Mouse (Mus musculus) spleen, embryonic (tissue): ENCODE results near the gene Fam78a.
"Not testable (repeated sequence)": the region's sequence is repeated elsewhere in the genome, so short reads cannot be mapped to it uniquely, and the experiment has no call there.

ENCODE experiments used
- CTCF ChIA-PET: fragments of 350-600 bp; sonication (Branson Sonifier 250); formaldehyde crosslinking; loops from one replicate; lab custom pipeline; 2022; lab: Charles Lee

Fam78a gene

DNA sequence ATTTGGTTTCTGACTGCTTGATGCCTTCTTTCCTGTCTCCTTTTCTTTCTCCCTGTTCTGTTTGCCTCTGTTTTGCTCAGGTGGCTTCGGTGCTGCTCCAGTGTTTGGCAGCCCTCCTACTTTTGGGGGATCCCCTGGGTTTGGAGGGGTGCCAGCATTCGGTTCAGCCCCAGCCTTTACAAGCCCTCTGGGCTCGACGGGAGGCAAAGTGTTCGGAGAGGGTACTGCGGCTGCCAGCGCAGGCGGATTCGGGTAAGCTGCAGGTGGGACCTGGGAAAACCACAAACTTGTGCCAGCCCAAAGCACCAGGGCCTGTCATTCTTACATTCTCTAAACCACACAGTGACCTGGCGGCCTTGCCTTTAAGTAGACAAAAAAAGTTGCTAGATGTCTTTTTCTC, 37.3 kb downstream of the Fam78a start:
- CTCF ChIA-PET: no interaction called here

DNA sequence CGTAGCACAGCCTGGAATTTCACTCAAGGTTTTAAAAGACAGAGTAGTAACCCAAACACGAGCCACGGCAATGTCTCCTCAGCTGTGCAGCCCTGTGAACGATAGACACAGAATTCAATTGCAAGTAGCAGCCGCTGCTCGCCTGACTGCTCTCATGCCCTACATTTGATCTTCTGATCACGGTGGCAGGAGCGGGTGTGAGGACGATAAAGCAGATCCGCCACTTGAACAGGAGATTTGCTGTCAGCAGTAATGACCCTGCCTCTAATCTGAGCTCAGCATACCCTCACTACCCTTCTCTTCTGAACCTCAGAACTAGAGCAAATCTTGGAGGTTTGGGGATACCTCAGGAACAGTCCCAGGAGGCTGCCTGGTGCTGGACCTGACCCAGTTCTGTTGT, 38.6 kb downstream of the Fam78a start:
- CTCF ChIA-PET: no interaction called here

DNA sequence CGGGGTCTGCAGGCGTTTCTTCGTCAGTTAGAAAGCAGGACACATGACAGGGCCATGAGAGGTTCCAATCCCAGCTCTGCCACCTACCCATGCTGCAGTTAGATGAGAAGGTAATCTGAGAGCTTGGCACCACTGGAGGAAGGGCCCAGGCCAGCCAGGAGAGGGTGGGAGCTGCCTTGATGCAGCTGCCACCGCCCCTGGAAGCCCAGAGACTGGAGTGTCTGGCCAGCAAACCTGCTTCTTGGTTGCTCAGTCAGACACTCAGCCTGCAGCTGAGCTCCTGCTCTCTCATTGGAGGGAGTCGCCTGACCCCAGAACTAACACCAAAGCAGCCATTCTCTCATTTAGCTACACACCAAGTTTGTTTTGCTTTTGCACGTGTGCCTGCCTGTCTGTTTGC, 39.3 kb downstream of the Fam78a start:
- CTCF ChIA-PET: no interaction called here

DNA sequence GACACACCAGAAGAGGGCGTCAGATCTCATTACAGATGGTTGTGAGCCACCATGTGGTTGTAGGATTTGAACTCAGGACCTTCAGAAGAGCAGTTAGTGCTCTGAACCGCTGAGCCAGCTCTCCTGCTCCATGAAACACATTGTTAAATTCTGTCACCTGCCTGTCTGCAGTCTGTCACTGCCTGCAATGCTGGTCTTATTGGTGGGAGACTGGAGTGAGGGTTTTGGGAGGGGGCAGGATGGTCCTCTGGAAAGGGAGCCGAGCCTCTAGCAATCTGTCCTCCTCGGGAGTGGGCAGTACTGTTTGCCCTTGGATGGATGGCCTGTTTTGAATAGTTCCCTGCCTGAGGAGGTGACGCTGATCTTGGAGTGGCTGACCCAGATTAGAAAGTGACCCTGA, 40.8 kb downstream of the Fam78a start:
- CTCF ChIA-PET: no interaction called here

DNA sequence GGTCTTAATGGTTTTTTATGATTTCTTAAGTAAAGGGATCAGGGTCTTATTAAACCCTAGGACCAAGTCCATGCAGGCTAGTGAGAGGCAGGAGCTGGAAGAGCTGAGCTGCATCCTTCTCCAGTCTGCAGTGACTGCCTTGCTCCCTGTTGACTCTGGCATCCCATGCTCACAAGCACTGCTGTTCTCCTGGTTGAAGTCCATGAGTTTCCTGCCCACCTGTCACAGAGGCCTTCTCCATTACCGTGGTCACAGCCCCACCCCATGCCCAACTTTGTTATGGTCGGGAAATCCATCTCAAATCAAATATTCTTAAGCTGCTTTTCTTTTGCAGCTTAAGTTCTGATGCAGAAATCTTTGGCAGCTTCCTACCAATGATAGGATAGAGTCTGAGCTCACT, 43.6 kb downstream of the Fam78a start:
- CTCF ChIA-PET: no interaction called here

DNA sequence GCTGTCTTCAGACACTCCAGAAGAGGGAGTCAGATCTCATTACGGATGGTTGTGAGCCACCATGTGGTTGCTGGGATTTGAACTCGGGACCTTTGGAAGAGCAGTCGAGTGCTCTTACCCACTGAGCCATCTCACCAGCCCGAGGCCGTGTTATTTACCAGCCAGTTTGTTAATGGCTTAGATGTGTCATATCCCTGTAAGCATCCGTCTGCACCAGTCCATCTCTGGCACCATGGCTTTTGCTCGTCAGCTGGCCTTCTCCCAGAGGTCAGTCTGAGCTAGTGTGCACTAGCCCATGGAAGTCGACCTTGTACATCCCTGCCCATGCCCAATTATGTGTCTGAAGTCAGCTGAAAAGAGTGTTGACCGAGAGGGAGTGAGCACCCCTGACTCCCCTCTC, 44.0 kb downstream of the Fam78a start:
- CTCF ChIA-PET: not testable (repeated sequence)

DNA sequence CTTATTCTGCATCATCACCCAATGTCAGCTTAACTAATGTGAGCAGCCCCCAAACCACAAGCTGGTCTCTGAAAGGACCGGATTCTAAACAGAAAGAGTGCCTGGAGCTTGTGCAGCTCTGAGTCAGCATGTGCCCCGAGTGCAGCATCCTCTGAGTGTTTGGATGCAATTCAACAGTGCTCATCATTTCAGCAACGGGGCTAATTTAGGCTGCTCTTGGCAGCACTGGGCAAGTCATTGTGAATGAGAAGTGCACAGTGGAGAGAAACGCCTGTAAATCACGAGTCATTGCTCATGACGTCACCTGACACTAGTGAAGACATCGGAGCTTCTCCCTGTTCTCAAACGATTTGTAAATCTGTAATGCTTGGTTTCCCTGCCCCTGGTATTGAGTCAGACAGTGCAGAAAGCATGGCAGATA, 46.0 kb downstream of the Fam78a start:
- CTCF ChIA-PET: interaction anchor here (0.6 kb wide), 2 partner anchors 109 to 747 kb away, joined by 3 to 6 read pairs; no protein-coding TSS in a partner anchor

DNA sequence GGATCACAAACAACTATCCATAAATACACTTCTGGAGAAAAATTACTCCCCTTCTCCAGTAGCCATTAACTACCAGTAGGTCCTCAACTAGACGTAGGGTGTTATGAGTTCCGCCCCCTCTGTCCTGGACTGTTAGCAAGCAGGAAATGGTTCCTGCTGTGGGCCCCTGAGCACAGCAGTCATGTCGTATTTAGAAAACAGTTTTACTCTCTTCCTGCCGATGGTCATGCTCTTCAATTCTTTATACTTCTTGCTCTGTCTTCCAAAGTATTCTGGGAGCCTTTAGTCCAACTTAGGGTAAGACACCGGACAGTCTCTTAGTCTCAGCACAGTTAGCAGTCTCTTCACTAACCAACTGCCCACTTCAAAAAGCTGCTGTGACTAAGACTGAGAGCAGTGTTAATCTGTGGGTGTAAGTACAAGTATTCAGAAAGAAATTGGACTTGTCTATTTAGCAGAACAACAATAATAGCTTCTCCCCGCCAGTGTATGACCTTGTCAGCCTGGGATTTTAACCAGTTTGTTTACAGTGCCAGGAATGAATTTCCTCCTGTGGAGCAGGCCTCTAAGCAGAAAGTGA, 47.3 kb downstream of the Fam78a start:
- CTCF ChIA-PET: no interaction called here

DNA sequence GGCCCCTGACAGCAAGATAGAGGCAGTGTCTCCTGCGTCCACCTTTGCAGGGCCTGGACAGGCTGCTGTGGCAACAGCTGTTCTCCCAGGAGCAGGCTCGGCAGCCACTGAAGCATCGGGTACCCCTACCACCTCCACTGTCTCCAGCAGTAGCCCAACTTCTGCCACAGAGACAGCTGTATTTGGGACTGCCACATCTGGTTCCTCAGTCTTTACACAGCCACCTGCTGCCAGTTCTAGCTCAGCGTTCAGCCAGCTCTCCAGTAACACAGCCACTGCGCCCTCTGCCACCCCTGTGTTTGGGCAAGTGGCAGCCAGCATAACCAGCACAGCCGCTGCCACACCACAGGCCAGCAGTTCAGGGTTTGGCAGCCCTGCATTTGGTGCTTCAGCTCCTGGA, 50.5 kb downstream of the Fam78a start:
- CTCF ChIA-PET: no interaction called here

DNA sequence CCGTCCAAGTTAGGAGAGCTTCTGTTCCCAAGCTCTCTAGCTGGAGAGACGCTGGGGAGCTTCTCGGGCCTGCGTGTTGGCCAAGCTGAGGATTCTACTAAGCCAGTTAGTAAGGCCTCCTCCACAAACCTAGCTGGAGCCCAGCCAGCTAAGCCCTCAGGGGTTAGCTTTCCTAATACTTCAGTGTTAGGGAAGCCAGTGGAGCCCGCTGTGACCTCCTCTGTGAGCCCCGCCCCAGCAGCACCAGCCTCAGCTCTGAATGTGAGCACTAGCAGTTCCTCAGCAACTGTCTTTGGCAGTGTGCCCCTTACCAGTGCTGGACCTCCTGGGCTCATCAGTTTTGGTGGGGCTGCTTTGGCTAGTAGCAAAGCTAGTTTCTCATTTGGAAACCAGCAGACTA, 51.2 kb downstream of the Fam78a start:
- CTCF ChIA-PET: no interaction called here

DNA sequence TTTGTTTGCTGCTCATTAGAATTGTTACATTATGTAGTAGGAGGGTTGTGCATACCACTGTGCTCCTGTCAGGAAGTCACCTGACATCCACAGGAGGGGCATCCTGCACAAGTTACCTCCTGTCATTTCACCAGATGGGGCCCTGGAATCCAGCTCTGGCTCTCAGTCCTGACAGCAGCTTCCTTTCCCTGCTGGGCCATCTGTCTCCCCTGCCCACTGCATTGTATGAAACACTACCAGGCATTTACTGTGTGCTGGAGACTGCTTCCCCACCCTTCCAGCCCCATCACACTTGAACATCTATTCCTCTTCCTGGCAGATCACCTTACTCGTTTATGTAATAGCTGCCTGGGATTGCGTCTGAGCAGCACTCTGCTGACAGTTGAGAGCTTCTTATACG, 55.0 kb downstream of the Fam78a start:
- CTCF ChIA-PET: no interaction called here

DNA sequence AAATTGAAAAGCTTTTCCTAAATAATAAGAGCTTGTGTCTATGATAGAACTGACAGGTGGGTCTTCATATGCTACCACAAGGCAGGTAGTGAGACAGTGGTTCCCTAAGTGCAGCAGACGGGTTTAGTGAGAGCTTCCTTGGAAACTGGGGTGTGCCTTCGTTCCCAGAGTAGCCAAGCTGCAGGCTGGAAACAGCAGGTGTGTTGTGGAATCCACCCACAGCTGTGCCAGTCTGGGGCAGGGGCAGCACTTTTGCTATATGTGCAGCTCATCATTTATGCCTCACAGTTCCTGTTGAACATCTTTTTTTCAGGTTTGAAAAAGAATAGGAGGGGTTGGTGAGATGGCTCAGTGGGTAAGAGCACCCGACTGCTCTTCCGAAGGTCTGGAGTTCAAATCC, 60.3 kb downstream of the Fam78a start:
- CTCF ChIA-PET: interaction anchor here (0.7 kb wide), 1 partner anchor 195 kb away, joined by 3 read pairs; no protein-coding TSS in a partner anchor

DNA sequence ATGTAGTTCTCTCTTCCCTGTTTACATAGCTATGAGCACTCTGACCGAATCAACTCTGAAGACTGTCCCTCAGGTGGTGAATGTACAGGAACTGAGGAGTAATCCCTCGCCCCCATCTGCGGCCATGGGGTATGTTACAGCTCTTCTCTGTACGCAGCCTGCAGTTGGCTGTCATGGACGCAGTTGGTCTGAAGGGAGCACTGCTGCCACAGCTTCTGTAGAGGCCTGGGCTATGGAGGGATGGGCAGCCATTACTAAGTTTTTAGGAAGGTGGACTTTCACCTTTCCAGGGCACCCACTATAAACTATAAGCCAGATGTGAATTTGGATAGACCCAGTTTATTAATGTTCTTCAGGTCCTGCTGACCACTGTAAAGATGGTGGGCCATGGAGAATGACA, 64.4 kb downstream of the Fam78a start:
- CTCF ChIA-PET: no interaction called here

DNA sequence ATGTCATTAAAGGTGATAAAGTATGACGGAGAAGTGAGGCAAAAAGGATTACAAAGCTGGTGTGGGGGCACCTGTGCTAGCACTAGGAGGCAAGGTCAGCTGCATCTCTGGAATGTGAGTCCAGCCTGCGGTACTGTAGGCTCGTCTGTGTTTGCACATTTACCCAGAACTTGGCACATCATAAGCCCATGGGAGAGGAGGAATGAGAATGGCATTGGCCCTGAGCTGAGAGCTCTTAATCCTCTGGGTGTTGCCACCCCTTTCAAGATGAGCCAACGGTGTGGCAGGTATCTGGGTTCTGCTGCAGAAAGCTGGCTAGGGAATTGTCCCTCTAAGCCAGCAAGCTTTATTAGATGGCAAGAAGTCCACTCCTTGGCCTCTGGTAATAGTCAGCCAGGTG, 65.0 kb downstream of the Fam78a start:
- CTCF ChIA-PET: no interaction called here

DNA sequence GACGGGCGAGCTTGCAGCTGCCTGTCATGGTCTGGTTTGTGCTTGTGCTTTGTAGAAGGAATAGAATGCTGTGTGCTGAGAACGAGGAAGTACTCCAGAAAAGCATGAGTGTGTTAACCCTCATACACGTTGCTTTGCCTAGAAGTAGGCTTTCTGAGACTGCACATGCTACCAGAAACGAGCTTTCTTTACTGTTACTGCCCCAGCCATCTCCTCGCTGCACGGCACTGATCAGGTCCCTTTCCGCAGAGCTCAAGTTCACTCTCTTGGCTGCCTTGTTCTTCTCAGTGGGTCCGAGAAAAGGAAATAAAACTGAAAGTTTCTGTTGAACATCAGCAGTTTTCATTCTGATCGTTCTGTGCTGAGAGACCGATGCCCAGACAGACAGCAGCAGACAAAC, 75.9 kb downstream of the Fam78a start:
- CTCF ChIA-PET: interaction anchor here (0.6 kb wide), 1 partner anchor 386 kb away, joined by 4 read pairs; no protein-coding TSS in a partner anchor

DNA sequence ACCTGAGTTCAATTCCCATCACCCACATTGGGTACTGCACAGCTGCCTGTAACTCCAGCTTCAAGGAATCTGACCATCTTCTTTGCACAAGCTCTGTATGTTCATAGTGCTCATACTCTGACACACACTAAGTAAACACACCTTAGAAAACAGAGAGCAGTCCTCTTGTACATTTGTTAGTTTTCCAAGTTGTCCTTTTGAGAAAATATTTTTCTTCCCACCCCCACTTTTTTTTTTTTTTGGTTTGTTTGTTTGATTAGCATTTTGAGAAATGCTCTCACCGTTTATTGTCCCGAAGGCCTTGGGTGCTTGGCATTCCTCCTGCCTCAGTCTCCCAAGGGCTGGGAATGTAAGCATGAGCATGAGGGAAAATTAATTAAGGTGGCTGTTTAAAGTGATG, 76.3 kb downstream of the Fam78a start:
- CTCF ChIA-PET: interaction anchor here (0.6 kb wide), 1 partner anchor 10 kb away, joined by 4 read pairs; no protein-coding TSS in a partner anchor
